Mouse (Mus musculus): ENCODE measurements around the gene Unc13a. TPM values are rescaled to one million over a fixed set of nuclear protein-coding genes. Genes with fewer than 3 reads are reported as not detected.

The Unc13a gene
- polyA plus RNA-seq, 1 experiment = 0.01 TPM

- TF ChIP-seq GATA1 (IDR thresholded peaks at IDR 0.05; ENCODE audit: low read length) (no peak), TAL1 (IDR thresholded peaks at IDR 0.05; ENCODE audit: low read length) (no peak)
- Histone ChIP-seq H3K27me3 (ENCODE audit: control insufficient read depth) (peaks cover 78% of the 10 kb centered on the region), H3K4me3 (replicated peaks) (no peak overlapping the region), H3K9me3 (ENCODE audit: control insufficient read depth, low read length) (peaks cover 17% of the 10 kb centered on the region), H3K4me1 (ENCODE audit: control insufficient read depth) (peaks cover 21% of the 10 kb centered on the region), H3K36me3 (ENCODE audit: control insufficient read depth) (peaks cover 10% of the 10 kb centered on the region)
Observed at GRCm38 (mm10) chr8:71693166-71694041, 21.8 kb upstream of the Unc13a start.

- H3K4me3 ChIP-seq (replicated peaks) = no peak overlapping the region
- H3K9me3 ChIP-seq (ENCODE audit: control insufficient read depth, low read length) = peaks cover 17% of the 10 kb centered on the region
- TF ChIP-seq GATA1 (IDR thresholded peaks at IDR 0.05; ENCODE audit: low read length) = no peak
- TF ChIP-seq TAL1 (IDR thresholded peaks at IDR 0.05; ENCODE audit: low read length) = no peak
- H3K36me3 ChIP-seq (ENCODE audit: control insufficient read depth) = peaks cover 10% of the 10 kb centered on the region
- H3K27me3 ChIP-seq (ENCODE audit: control insufficient read depth) = peaks cover 86% of the 10 kb centered on the region
- peaks cover 13% of the 10 kb centered on the region for H3K4me1 ChIP-seq (ENCODE audit: control insufficient read depth)
Observed at GRCm38 (mm10) chr8:71692509-71692908, 21.0 kb upstream of the Unc13a start.

- no peak within 1 kb of the TSS for H3K4me3 ChIP-seq (replicated peaks)
- H3K27me3 ChIP-seq (ENCODE audit: control insufficient read depth) = peaks cover 99% of the 10 kb centered on the region
- TF ChIP-seq GATA1 (IDR thresholded peaks at IDR 0.05; ENCODE audit: low read length) = no peak
- no peak for TF ChIP-seq TAL1 (IDR thresholded peaks at IDR 0.05; ENCODE audit: low read length)
- peaks cover 9% of the 10 kb centered on the region for H3K4me1 ChIP-seq (ENCODE audit: control insufficient read depth)
- peaks cover 10% of the 10 kb centered on the region for H3K36me3 ChIP-seq (ENCODE audit: control insufficient read depth)
- peaks cover 17% of the 10 kb centered on the region for H3K9me3 ChIP-seq (ENCODE audit: control insufficient read depth, low read length)
Observed at GRCm38 (mm10) chr8:71689028-71689427, 17.5 kb upstream of the Unc13a start, which contains the start of gene Insl3. Insl3 (plus strand) TSS chr8:71689214.

- Histone ChIP-seq H3K27me3 (ENCODE audit: control insufficient read depth) (peaks cover 94% of the 10 kb centered on the region), H3K4me1 (ENCODE audit: control insufficient read depth) (peaks cover 2% of the 10 kb centered on the region; the same call in 1 of the 2 replicates), H3K36me3 (ENCODE audit: control insufficient read depth) (peaks cover 5% of the 10 kb centered on the region), H3K9me3 (ENCODE audit: control insufficient read depth, low read length) (peaks cover 5% of the 10 kb centered on the region), H3K4me3 (replicated peaks) (no peak overlapping the region)
- TF ChIP-seq TAL1 (IDR thresholded peaks at IDR 0.05; ENCODE audit: low read length) (no peak), GATA1 (IDR thresholded peaks at IDR 0.05; ENCODE audit: low read length) (no peak)
Observed at GRCm38 (mm10) chr8:71687616-71688015, 16.1 kb upstream of the Unc13a start.

GRCm38 (mm10) chr8:71686143-71686734 lies 14.7 kb upstream of the Unc13a start:
- Histone ChIP-seq H3K9me3 (ENCODE audit: control insufficient read depth, low read length) (peaks cover 3% of the 10 kb centered on the region; the same call in 1 of the 2 replicates), H3K4me1 (ENCODE audit: control insufficient read depth) (0 out of 2 replicates have a peak, but pooled peaks cover 2% of the 10 kb centered on the region), H3K4me3 (replicated peaks) (no peak overlapping the region), H3K36me3 (ENCODE audit: control insufficient read depth) (no peaks in the 10 kb centered on the region), H3K27me3 (ENCODE audit: control insufficient read depth) (peaks cover 92% of the 10 kb centered on the region)
- no peak for TF ChIP-seq TAL1 (IDR thresholded peaks at IDR 0.05; ENCODE audit: low read length)
- TF ChIP-seq GATA1 (IDR thresholded peaks at IDR 0.05; ENCODE audit: low read length) = no peak

- Histone ChIP-seq H3K4me1 (ENCODE audit: control insufficient read depth) (0 out of 2 replicates have a peak, but pooled peaks cover 2% of the 10 kb centered on the region), H3K27me3 (ENCODE audit: control insufficient read depth) (peaks cover 88% of the 10 kb centered on the region), H3K4me3 (replicated peaks) (no peak overlapping the region), H3K9me3 (ENCODE audit: control insufficient read depth, low read length) (peaks cover 4% of the 10 kb centered on the region; the same call in 1 of the 2 replicates), H3K36me3 (ENCODE audit: control insufficient read depth) (peaks cover 2% of the 10 kb centered on the region)
- TF ChIP-seq TAL1 (IDR thresholded peaks at IDR 0.05; ENCODE audit: low read length) (no peak), GATA1 (IDR thresholded peaks at IDR 0.05; ENCODE audit: low read length) (no peak)
Observed at GRCm38 (mm10) chr8:71685573-71685972, 14.0 kb upstream of the Unc13a start.

- TF ChIP-seq GATA1 (IDR thresholded peaks at IDR 0.05; ENCODE audit: low read length) = no peak
- peaks cover 82% of the 10 kb centered on the region for H3K27me3 ChIP-seq (ENCODE audit: control insufficient read depth)
Observed at GRCm38 (mm10) chr8:71684701-71685100, 13.1 kb upstream of the Unc13a start.

GRCm38 (mm10) chr8:71682832-71683231 lies 11.3 kb upstream of the Unc13a start:
- peaks cover 4% of the 10 kb centered on the region for H3K4me1 ChIP-seq (ENCODE audit: control insufficient read depth)
- peaks cover 10% of the 10 kb centered on the region for H3K36me3 ChIP-seq (ENCODE audit: control insufficient read depth)
- no peak overlapping the region for H3K4me3 ChIP-seq (replicated peaks)
- H3K27me3 ChIP-seq (ENCODE audit: control insufficient read depth) = peaks cover 70% of the 10 kb centered on the region
- TF ChIP-seq GATA1 (IDR thresholded peaks at IDR 0.05; ENCODE audit: low read length) = no peak
- no peak for TF ChIP-seq TAL1 (IDR thresholded peaks at IDR 0.05; ENCODE audit: low read length)
- H3K9me3 ChIP-seq (ENCODE audit: control insufficient read depth, low read length) = peaks cover 18% of the 10 kb centered on the region

More at GRCm38 (mm10) chr8:71684701-71685100, 13.1 kb upstream of the Unc13a start:
- H3K36me3 ChIP-seq (ENCODE audit: control insufficient read depth) = peaks cover 3% of the 10 kb centered on the region
- H3K4me1 ChIP-seq (ENCODE audit: control insufficient read depth) = 0 out of 2 replicates have a peak, but pooled peaks cover 2% of the 10 kb centered on the region
- H3K9me3 ChIP-seq (ENCODE audit: control insufficient read depth, low read length) = peaks cover 8% of the 10 kb centered on the region; the same call in 1 of the 2 replicates
- no peak overlapping the region for H3K4me3 ChIP-seq (replicated peaks)

- Histone ChIP-seq H3K4me1 (ENCODE audit: control insufficient read depth) (peaks cover 15% of the 10 kb centered on the region), H3K36me3 (ENCODE audit: control insufficient read depth) (peaks cover 10% of the 10 kb centered on the region), H3K27me3 (ENCODE audit: control insufficient read depth) (peaks cover 56% of the 10 kb centered on the region), H3K9me3 (ENCODE audit: control insufficient read depth, low read length) (peaks cover 18% of the 10 kb centered on the region), H3K4me3 (replicated peaks) (no peak overlapping the region)
- TF ChIP-seq TAL1 (IDR thresholded peaks at IDR 0.05; ENCODE audit: low read length) (no peak), GATA1 (IDR thresholded peaks at IDR 0.05; ENCODE audit: low read length) (no peak)
Observed at GRCm38 (mm10) chr8:71681369-71681915, 9.9 kb upstream of the Unc13a start.

Data from erythroblast, embryonic 14.5 days (primary cell).